Mouse (Mus musculus) stomach, postnatal 0 days (tissue): ENCODE results near the gene Prss57.

Experiments
- CTCF ChIP-seq: IDR thresholded peaks from 2 replicates; pipeline ENCODE4 v1.5.1; 2016; ENCODE audit warnings: antibody characterized with exemption, low read depth, mild to moderate bottlenecking, moderate library complexity
- EP300 ChIP-seq: optimal IDR thresholded peaks from 2 replicates; pipeline ENCODE3; 2016; ENCODE audit warnings: antibody characterized with exemption

GRCm38 (mm10) chr10:79794491-79794931 is 3.8 kb upstream of the Prss57 start:
- TF ChIP-seq CTCF, result no peak
- no peak for TF ChIP-seq EP300
